Mouse (Mus musculus) stomach, postnatal 0 days (tissue): Measurements from ENCODE around the gene Zbed4.

Source experiments
- CTCF ChIP-seq: IDR thresholded peaks from 2 replicates; pipeline ENCODE4 v1.5.1; 2016; ENCODE audit warnings: antibody characterized with exemption, low read depth, mild to moderate bottlenecking, moderate library complexity
- EP300 ChIP-seq: optimal IDR thresholded peaks from 2 replicates; pipeline ENCODE3; 2016; ENCODE audit warnings: antibody characterized with exemption

DNA sequence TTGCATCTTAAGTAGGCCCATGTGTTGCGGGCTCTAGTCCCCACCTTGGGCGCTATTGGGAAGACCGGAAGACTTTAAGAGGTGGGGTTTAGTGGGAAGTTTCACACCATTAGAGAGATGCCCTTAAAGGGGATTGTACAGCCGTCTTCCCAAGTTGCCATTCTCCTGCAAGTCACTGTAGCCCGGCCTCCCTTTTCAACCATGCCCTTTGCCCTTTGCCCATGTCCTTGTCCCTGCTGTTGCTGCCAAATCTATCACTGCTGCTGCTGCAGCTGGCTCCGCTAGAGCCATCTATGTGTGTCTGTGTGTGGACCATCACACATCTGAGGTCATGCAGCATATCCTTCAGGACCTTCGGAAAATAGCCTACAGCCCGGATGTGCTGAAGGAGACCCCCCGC, 81.1 kb downstream of the Zbed4 start:
- TF ChIP-seq CTCF (no peak), EP300 (no peak)
